Mouse (Mus musculus) gastrocnemius, adult 18-20 months (tissue): ENCODE data around the gene Gde1. TPM values are rescaled to one million over a fixed set of nuclear protein-coding genes. Genes with fewer than 3 reads are reported as not detected.

ENCODE experiments used
- DNase-seq: peaks from one replicate; pipeline ENCODE4 v3.0.0; 2021; ENCODE audit warnings: low spot score
- total RNA-seq, 2 experiments: library from RNA; stranded (reverse); gene quantifications; 2 replicates each; pipeline ENCODE4 v1.2.3; 2021

Gde1 gene
- total RNA-seq, 2 experiments from 2014 or later = 45.4 to 45.7 TPM

DNA sequence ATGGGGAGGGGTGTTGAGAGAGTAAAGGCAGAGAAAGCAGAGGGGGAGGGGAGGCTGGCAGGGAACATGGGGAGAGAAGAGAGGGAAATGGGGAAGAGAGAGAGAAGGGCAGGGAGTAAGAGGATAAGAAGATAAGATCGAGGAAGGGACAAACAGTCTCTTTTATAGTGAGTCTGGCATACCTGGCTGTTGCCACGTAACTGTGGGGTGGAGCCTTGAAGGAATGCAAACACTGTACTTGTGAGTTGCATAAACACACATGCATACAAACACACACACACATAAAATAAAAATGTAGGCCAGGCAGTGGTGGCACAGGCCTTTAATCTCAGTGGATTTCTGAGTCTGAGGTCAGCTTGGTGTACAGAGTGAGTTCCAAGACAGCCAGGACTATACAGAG lies 1.6 kb upstream of the Gde1 start:
- no peak for DNase-seq

DNA sequence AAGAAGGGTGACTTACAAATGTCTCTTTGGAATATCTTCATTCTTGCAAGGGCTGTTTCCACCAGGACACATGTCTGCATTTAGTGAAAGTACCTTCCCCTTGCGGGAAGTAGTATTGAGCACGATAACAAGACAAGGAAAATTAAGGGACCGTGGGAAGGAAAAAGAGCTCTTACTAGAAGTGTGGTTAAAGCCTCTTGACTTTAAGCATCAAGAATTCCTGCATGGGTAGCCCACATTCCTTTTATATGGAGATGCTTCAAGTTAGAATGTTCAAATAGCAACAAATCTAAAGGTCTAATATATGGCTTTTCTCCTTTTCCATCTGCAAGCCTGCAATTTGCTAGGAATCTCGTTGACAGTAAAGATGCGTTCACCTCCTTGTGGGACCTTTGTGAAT lies 910 bp upstream of the Gde1 start:
- DNase-seq = no peak

DNA sequence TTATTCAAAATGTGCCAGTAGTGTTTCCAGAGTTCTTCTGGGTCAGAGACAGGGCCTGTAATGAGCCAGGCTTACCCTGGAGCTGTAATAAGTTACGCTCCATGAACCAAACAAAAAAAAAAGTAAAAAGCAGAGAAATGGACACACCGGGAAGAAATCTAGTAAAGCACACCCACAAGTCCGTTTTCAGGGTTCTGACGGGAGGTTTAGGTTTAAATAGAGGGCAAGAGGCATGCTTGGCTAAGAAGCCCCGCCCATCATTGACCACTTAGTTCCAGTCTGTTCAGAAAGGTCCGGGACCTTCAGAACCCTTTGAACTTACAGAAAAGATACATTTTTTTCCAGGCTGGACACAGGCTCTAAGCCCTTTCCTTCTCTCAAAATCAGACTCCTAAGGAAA lies 473 bp upstream of the Gde1 start:
- no peak for DNase-seq

DNA sequence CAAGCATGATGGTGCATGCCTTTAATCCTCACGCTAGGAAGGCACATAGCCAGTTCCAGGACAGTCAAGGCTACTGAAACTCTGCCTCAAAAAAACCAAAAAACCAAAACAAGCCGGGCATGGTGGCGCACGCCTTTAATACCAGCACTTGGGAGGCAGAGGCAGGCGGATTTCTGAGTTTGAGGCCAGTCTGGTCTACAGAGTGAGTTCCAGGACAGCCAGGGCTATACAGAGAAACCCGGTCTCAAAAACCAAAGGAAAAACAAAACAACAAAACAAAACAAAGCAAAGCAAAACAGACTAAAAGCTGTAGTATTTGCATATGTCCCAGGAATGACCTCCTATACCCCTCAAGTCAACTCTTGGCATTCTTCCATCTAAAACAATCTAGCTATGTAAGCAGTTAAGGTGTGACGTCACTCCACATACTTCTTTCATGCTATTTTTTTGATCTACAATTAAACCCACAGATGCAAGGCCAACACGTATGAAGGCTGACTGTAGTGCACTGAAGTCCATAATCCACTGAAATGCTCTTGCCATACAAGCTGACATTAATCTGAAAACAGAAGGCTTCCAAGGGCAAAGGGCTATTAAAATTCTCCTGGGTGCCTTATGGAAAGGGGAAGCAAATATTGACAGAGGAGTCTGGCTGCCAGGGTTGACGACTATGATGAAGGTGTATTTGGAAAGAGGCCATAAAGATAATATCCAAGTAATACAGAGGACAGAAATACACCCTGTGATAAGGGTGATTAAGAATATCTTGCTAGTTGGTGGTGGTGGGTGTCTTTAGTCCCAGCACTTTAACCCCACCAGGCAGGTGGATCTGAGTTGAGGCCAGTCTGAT lies 1.4 kb downstream of the Gde1 start:
- DNase-seq = no peak

DNA sequence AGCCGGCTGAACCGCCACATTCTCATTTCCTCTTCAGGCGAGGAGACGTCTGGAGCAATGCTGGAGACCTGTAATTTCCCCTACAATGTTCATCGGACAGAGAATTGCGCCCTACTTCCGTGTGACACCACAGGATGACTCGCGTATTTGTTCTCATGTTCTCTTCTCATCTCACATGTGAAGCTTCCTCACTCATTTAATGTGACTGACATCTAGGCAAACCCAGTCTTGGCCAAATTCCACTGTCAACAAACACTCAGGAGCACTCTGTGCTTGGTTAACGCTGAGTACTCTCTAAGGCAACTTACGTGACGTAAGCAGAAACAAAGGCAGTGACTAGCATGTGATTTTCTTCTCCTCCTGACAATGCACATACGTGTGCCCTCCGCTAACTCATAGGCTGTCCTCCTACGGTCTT lies 2.4 kb downstream of the Gde1 start:
- DNase-seq = no peak

DNA sequence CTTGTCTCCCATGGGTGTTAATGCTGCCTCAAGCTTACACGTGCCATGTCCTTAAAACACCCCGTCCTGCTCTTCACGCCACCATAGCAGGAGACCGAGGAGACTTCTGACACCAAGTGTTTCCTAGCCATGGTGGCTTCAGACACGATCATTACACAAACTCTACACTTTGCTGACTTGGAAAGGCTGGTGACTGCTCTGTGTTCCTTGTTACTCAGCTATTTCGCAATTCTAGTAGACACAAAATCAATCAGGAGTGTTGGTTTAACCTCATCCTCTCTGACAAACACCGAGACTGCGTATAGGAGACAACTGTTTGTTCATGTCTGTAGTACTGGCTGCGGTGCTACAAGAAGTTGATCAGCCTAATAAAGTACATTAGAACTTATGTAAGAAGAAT lies 6.7 kb downstream of the Gde1 start:
- DNase-seq = no peak

DNA sequence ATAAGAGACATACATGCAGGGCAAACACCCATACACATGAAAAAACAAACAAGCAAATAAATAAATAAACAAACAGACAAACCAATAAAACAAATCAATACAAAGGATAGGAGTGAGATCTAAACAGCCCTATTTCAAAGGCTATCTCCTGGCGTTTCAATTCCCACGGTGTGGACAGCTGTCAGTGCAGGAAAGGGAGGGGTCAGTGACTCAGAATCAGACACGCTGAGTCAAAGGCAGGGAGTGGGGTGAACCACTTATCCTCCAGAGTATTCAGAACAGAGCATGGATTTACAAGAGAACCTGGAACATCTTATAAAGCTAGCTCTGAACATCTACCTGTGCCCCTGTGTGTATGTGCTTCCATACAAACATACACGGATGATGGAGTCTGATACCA lies 8.4 kb downstream of the Gde1 start:
- DNase-seq = no peak

DNA sequence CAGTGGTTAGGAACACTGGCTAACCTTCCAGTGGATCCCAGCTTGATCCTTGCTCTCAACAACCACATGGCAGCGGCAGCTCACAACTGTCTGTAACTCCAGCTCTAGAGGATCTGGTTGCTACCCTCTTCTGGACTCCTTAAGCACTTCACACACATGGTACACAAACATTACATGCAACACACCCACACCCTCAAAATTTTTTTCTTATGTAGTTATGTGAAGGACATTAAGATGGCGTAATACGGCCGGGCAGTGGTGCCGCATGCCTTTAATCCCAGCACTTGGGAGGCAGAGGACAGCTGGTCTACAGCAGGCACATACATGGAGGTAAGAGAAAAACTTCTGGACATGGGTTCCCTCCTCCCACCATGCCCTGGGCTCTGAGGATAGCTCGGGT lies 9.4 kb downstream of the Gde1 start:
- no peak for DNase-seq

DNA sequence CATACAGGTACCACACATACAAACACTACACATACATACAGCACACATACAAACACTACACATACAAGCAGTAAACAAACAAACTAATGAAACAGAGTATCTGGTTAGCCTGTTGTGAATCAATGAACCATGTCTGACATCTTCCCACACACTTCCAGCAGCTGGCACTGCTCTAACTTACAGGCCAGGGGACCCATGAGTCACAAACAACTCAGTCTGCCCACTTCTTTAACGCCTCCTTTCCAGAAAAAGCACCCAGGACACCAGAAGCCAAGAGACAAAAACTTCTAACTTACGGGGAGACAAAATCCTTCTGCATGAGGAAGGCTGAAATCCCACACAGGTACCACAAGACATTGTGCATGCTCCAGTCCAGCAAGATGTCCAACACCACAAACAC lies 14.3 kb downstream of the Gde1 start:
- no peak for DNase-seq

DNA sequence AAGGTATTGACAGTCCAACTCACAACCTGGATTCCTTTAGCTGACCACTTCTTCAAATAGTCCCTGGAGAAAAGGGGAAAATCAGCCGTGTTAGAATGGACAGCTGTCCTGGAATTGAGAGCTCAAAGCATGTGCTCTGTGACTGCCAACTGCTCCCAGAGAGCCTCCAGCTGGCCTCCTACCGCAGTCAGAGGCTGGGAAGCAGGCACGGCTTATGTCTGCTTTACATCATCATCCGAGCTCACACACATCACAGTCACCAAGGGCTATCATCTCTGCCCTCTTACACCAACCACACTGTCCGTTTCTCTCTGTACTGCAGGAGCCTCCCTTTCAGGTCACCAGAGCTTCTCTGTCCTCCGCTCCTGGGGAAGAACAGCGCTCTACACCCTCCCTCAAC lies 16.5 kb downstream of the Gde1 start:
- DNase-seq = no peak

DNA sequence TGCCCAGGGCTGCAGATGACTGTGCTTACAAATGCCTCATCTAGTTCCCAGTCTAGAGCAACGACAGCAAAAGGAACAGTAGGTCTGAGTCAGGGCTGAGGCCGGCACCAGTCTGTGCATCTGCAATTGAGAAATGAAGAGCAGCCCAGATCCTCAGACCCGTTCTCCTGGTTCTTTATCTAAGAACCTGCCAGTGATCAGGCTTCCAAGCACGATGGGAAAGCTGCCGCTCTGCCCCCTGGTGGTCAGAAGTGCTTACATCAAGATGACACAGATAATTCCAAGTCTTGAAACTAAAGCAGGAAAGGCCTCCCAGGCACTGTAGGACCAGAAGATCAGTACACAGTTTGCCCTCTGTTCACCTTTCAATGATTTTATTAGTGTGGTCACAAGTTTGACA lies 17.4 kb downstream of the Gde1 start:
- peak; percentile 79 for DNase-seq

DNA sequence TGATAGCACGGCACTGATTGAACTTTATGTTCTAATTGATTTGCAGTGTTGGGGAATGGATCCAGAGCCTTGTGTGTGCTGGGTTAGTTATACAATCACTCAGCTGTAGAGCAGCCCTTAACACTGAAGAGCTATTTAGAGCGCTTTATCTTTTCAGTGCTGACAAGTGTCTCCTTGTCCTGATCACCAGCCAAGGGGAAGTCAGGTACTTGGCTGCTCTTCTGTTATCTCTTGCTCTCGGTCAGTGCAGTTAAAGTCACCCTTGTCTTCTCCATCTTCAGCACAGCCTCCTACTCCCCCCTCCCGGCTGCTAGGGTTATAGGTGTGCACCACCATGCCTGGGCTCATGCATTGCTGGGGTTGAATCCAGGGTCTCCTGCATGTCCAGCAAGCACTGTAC lies 28.8 kb downstream of the Gde1 start:
- DNase-seq = no peak

DNA sequence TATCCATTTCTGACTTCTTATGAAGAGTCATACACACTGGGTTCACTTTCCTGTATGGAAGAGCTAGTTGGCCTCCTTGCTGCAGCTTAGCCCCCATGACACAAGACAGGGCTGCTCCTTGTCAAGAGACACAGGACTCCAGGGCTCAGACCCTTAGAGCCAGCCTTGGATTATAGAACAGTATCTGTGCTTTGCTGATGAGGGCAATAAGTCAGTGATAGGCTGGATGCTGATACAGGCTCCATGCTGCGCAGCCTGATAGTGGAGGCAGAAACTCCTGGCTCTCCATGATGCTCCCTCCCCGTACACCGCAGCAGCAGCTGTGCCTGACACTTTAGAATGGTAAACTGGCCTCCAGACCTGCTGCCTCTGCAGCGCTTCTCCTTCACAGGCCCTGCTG lies 35.4 kb downstream of the Gde1 start:
- DNase-seq = no peak

DNA sequence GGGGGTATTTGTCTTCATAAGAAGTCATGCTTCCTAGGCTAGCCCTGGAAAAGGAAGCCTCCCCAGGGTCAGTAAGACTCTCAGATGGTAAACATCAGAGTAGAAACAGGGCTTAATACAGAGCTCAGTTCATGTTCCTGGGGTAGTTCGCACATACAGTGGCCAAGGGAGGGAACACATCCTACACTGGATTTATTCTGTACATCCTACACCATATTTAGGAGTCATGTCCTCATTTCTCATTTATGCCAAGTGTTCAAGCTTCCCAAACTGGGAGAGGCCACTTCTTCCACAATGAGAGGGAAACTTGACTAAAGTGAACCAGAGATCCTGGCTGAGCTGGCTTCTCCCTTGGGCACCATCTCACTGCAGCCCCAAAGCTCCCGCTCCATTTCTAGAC lies 37.8 kb downstream of the Gde1 start:
- no peak for DNase-seq

DNA sequence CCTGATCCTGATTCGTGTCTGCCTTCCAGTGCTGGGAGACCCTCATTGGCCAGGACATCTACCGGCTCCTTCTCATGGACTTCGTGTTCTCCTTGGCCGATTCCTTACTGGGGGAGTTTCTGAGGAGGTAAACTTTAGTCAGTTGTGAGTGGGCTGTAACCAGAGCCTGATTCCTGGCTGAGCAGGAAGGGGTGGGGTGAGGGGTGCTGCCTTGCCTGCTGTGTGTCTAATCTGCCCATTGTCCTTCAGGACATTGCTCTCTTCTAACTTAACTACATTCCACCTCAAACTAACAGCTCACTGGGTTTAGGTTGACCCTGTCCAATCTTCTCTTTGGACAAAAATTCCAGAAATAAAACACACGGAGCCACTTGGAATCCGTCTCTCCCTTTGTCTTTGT lies 48.8 kb downstream of the Gde1 start:
- no peak for DNase-seq

DNA sequence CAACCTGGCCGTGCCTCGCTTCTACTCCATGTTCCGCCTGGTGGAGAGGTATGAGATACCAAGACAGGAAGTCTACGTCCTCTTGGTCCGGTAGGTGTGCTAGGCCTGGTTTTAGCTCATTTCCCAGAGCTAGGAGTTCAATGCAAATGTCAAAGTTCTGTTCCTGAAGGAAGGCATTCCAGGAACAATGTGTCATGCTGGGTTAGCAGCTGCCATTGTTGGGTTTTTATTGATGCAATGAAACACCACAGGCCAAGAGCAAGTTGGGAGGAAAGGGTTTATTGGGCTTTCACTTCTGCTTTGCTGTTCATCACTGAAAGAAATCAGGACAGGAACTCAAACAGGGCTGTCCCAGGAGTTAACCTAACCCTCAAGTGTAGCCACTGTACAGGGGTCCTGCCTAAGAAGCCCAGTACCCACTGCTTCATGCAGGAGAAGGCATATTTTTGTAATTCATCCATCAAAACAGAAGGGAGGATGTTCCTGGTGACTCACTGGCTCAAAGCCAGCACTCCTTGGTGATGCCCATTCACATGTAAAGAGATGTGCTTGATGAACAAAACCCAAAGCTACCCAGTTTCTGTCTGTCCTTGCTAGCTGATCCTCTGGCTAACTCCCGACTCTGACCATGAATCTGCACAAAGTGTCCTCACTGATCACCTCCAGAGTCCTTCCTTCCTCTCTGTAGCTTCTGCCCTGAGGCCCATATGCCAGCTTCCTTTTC lies 52.8 kb downstream of the Gde1 start:
- no peak for DNase-seq

DNA sequence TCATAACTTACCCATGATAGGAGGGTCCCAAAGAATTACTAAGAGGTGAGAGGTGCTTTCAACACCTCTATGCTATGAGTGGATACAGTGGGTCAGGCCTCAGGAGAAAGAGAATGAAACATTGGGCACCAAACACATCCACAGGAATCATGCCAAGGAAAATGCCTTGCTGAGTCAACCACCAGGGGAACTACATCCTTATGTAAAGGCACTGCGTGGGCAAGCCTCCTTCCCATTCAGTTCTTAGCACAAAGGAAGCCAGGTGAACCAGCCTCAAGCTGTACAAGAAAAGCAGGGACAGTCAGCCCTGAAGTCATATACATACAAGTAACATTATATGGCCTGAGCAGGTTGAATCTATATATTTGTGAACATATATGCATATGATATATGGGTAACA lies 54.7 kb downstream of the Gde1 start:
- DNase-seq = no peak

DNA sequence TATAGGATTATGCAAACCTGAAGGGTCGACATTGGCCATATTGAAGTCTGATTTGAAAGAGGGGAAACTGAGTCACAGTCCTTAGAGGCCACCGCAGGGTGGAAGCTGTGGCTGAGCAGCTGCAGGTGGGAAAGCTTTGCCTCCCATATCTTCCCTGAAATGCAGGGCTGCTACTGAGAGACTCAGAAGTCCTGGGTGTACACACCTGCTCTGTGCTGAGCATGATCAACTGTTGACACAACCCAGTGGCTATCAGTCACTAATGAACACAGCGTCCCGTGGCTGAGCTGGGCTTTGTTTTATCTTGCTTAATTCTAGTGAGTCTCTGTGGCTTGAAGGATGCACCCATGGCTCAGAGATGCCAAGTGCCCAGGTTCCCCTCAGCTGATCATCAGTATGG lies 55.5 kb downstream of the Gde1 start:
- DNase-seq = no peak

DNA sequence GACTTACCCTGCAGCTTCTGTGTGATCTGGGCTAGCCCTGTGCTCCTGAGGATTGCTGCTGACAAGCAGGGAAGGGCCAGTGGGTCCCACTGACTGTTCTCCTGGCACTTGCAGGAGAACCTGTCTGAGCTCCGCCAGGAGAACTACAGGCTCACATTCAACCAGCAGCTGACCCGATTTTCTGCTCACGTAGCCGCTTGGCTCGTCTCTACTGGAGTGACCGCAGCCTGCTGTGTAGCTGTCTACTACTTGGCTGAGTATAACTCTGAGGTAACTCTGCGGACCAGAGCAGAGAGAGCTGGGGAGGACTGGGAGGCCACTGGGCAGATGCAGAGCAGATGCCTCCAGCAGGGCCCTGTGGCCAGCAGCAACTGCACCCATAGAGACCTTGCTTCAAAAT lies 56.2 kb downstream of the Gde1 start:
- DNase-seq = peak; percentile 45

DNA sequence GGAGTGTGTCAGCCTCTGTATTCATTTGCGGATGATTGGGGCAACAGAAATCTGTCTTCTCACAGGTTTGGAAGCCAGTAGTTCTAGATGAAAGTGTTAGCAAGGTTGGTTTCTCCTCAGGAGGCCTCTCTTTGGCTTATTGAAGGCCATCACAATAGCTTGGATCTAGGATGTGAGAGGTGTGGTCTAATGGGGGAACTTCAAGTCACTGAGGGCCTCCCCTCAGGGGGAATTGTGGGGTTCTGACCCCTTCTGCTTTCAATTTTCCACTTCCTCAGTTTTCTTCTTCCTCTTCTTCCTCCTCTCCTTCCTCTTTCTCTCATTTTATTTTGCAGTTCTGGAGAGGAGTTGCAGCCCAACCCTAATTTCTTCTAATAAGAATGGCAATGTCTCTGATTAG lies 59.3 kb downstream of the Gde1 start:
- no peak for DNase-seq
